Mouse (Mus musculus) embryonic fibroblast, embryonic 13.5 days (primary cell): Measurements from ENCODE around the gene Pms2. TPM values are rescaled to one million over a fixed set of nuclear protein-coding genes. Genes with fewer than 3 reads are reported as not detected.
A peak's percentile ranks its signal among the peaks of the same experiment; 100 is the strongest.

ENCODE experiments used
- H3K27ac ChIP-seq: 2 replicates; pipeline ENCODE4 v1.5.1; 2012; ENCODE audit warnings: low read length, control low read depth, inconsistent platforms; ENCODE audit not compliant: insufficient read depth
- H3K4me1 ChIP-seq: 2 replicates; pipeline ENCODE4 v1.6.1; 2011; ENCODE audit warnings: low read length; ENCODE audit not compliant: control insufficient read depth, insufficient read depth
- H3K4me3 ChIP-seq: 2 replicates; pipeline ENCODE4 v1.5.1; 2011; ENCODE audit warnings: mild to moderate bottlenecking, control low read depth, low read length; ENCODE audit not compliant: insufficient read depth
- CTCF ChIP-seq: IDR thresholded peaks from 2 replicates; pipeline ENCODE4 v1.5.1; 2011; ENCODE audit warnings: mild to moderate bottlenecking, control low read depth, low read length, moderate library complexity, borderline replicate concordance; ENCODE audit not compliant: insufficient read depth
- POLR2A ChIP-seq: IDR thresholded peaks from 2 replicates; pipeline ENCODE4 v1.6.1; 2011; ENCODE audit warnings: low read depth, mild to moderate bottlenecking, control low read depth, low read length, moderate library complexity
- polyA plus RNA-seq: library from polyadenylated mRNA; stranded (reverse); fragments of >200 nt; gene quantifications from 2 replicates; pipeline ENCODE4 v1.2.4, GENCODE M21; 2011; ENCODE audit warnings: low read depth; ENCODE audit not compliant: missing spikeins, insufficient read length

Gene Pms2
- polyA plus RNA-seq, 1 experiment = 19.5 TPM

DNA sequence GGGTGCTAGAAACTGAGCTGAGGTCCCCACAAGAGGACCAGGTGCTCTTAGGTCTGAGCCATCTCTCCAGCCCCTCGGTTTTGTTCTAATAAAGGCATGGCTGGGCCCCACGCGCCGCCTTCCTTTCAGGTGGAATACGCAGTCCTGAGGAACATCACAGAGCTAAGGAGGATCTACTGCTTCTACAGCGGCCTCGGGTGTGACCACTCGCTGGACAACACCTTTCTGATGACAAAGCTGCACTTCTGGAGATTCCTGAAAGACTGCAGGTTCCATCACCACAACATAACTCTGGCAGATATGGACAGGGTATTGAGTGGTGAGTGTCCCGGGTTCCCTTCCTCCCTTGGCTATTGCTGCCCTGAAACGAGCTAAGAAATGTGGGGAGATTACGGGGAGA lies 49.8 kb downstream of the Pms2 start:
- Histone ChIP-seq H3K4me1 (no peaks in the 10 kb centered on the region), H3K4me3 (no peak overlapping the region), H3K27ac (no peak overlapping the region)
- TF ChIP-seq CTCF (no peak), POLR2A (no peak)

DNA sequence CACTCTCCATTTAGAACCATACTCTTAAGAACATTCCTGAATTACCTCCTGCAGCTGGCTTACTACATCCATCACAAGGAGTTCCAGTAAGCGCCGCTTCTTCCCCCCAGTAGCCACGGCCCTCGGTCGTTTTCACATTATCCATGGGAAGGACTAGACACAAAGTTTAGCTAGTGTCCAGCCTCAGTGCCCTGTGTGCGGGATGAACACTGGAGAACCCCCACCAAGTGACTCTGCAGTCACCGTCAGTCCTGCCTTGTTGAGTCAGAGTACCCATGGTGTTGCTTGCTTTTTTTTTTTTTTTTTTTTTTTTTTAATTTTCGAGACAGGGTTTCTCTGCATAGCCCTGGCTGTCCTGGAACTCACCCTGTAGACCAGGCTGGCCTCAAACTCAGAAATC lies 51.4 kb downstream of the Pms2 start:
- TF ChIP-seq CTCF = no peak
- no peak for TF ChIP-seq POLR2A
- Histone ChIP-seq H3K4me3 (no peak overlapping the region), H3K4me1 (no peaks in the 10 kb centered on the region; the same call in 1 of the 2 replicates), H3K27ac (no peak overlapping the region)

DNA sequence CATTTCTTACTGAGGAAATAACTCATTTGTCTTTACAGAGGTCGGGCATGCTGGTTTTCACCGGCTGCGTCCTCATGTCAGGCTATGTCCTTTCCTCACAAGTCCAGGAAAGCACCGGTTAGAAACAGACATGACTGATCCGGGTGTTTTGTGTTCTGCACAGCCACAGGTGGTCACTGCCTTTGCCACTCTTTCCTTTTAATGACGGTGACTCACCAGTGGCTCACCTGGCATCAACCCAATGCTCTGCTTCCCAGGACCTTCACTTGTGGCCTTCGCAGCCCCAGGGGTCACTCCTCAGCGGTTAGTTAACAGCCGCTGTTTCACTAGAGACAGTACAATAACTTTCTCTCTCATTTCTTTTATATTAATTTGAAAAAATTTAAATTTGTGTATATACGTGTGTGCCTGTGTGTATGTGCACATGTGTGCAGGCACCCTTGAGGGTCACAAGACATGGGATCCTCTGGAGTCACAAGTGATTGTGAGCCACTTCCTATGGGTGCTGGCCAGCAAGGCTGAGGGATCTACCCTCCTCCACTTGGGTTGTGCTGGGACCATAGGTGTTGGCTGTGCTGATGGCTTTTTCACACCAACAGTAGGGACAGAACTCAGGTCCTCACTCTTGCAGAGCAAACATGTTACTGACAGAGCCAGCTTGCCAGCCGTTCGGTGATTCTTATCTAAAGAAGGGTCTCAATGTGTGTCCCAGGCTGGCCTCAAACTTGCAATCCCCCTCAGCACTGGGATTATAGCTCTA lies 56.0 kb downstream of the Pms2 start:
- H3K27ac ChIP-seq = no peak overlapping the region
- no peaks in the 10 kb centered on the region; the same call in 1 of the 2 replicates for H3K4me1 ChIP-seq
- TF ChIP-seq CTCF (no peak), POLR2A (no peak)
- no peak overlapping the region for H3K4me3 ChIP-seq

DNA sequence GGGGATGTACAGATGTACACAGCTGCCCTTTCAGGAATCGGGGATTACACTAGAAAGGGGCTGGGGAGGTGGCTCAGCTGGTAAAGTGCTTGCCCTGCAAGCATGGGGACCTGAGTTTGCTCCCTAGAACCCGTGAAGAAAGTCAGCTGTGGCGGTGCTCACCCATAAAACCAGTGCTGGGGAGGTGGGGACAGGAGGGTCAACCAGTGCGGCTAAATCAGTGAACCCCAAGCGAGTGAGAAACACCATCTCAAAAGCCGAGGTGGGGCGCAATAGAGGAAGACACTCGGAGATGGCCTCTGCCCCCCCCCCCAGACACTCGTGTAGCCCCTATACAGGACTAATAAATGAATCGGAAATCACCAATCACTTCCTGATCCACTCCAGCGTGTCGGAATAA lies 56.9 kb downstream of the Pms2 start:
- Histone ChIP-seq H3K27ac (no peak overlapping the region), H3K4me3 (no peak overlapping the region), H3K4me1 (no peaks in the 10 kb centered on the region; the same call in 1 of the 2 replicates)
- TF ChIP-seq POLR2A (no peak), CTCF (no peak)

DNA sequence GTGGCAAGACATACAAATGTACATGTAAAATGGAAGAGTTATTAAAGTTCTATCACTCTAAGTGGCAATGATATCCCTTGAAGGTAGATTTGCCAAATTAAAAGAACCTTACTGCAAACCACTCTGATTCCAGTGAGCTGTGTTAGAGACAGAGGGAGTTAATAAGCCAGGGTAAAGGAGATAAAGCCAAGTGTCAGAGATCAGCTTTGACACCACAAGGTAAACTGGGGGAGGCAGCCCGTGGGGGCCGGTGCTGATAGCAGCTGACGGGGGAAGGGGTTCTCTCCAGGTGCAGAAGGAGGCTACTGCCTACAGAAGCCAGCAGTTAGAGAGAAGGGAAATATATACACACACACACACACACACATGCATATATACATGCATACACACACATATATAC lies 62.9 kb downstream of the Pms2 start:
- TF ChIP-seq CTCF (no peak), POLR2A (no peak)
- H3K27ac ChIP-seq = no peak overlapping the region
- no peaks in the 10 kb centered on the region for H3K4me1 ChIP-seq
- no peak overlapping the region for H3K4me3 ChIP-seq

DNA sequence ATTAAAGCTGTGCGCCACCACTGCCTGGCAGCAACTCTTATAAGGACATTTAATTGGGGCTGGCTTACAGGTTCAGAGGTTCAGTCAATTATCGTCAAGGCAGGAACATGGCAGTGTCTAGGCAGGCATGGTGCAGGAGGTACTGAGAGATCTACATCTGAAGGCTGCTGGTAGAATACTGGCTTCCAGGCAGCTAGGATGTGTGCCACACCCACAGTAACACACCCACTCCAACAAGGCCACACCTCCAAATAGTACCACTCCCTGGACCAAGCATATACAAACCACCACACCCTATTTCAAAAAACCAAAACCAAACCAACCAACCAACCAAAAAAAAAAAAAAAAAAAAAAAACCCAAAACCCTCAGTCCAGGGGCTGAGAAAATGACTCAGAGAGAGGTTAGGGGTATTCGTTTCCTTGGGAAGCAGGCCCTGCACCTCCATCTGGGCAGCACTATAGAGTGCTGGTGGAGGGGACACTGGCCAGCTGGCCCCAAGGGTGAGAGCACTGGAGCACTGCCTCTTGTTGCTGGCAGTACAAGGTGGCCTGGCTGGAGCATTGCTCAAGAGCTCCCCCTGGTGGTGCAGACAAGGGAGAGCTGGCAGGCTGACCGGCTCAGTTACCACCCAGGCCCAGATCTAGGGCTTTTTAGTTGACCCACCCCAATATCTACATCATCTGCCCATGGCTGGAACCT lies 65.3 kb downstream of the Pms2 start:
- H3K27ac ChIP-seq = no peak overlapping the region
- H3K4me1 ChIP-seq = no peaks in the 10 kb centered on the region
- no peak for TF ChIP-seq POLR2A
- TF ChIP-seq CTCF = peak; percentile 79
- no peak overlapping the region for H3K4me3 ChIP-seq

DNA sequence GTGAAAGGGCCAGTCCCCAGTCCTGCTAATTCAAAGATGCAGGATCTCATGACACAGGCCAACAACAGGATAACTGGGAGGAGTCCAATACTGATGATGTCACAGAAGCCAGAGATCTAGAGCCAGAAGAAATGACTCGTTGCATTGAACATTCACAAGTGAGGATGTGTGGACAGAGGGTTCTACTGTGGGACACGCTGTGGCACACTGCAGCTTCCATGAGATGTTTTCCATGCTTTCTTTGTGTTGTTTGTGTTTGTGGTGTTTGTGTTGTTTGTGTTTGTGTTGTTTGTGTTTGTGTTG lies 65.8 kb downstream of the Pms2 start:
- H3K4me1 ChIP-seq = no peaks in the 10 kb centered on the region

DNA sequence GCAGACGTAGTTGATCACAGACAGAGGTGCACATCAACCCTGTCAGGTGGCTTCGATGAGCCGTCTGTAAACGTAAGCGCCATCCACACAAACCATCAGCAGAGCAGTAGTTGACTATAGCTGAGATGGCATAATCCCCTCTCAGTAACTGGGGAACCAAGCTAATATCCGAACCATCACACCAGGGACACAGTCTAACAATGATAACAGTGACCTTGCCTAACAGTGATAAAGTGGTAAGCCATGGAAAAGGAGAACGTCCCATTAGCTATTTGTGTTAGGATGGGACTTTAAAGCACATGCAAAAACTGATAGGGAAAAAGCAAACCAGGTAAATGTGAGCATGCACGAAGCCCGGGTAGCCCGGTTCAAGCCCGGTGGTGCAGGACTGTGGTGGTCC lies 66.5 kb downstream of the Pms2 start:
- H3K4me1 ChIP-seq = no peaks in the 10 kb centered on the region
- no peak overlapping the region for H3K27ac ChIP-seq
- H3K4me3 ChIP-seq = no peak overlapping the region
- TF ChIP-seq POLR2A (no peak), CTCF (no peak)

More for the DNA sequence above, 65.8 kb downstream of the Pms2 start:
- Histone ChIP-seq H3K4me3 (no peak overlapping the region), H3K27ac (no peak overlapping the region)
- TF ChIP-seq CTCF (no peak), POLR2A (no peak)

DNA sequence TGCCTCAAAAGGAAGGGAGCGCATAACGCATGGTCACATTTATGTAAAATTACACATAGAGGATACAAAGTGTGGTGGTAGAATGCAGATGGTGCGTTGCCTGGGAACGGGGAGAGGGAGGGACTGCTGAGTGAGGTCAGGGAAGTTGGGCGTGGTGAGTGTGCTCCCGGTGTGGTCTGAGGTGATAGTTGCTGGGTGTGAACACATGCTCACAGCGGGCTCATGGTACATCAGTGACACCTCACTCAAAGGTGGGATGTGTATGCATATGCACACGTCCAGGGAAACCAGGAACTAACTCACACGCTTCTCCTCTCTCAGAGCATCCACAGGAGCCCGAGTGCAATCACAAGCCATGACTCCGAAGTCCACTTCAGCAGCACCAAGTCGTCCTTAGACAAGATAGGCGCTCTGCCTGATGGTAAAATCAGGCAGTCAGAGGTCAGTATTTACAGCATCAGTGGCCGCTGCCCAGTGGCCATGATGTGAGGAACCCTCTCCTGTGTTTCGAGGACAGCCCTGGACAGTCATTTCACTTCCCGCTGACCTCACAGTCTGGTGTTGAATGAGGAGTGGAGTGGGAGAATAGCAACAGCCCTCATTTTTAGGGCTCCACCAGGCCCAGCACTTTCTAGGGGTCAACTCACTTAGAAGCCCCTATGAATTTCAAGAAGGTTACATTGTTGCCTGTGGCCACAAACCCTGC lies 67.1 kb downstream of the Pms2 start:
- H3K27ac ChIP-seq = no peak overlapping the region
- no peak for TF ChIP-seq CTCF
- no peak for TF ChIP-seq POLR2A
- no peak overlapping the region for H3K4me3 ChIP-seq
- H3K4me1 ChIP-seq = no peaks in the 10 kb centered on the region

DNA sequence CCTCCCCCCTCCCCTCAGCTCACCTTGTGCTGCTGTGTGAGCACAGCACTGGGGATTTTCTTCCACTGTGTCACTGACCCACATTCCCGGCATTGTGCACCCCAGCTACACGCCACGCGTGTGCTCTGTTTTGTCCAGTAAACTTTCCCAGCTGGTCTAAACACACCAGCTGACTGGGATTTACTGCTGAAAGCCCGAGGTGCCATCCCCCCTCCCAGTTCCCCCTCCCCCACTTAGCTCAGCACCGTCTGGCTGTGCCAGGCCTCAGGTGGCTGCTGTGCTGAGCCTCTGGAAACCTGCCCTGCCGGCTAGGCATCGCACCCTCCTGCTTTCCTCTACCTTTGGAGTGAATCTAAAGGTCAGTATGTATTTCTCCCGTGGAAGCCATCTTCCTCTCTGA lies 71.1 kb downstream of the Pms2 start:
- Histone ChIP-seq H3K27ac (no peak overlapping the region), H3K4me3 (no peak overlapping the region), H3K4me1 (no peaks in the 10 kb centered on the region)
- TF ChIP-seq CTCF (no peak), POLR2A (no peak)
